Mouse (Mus musculus) limb, embryonic 13.5 days (tissue): ENCODE data around the gene Jun. TPM values are rescaled to one million over a fixed set of nuclear protein-coding genes. Genes with fewer than 3 reads are reported as not detected.

Source experiments
- ATAC-seq: fragments of 200-750 bp; cut with Nextera tagmentation; 2 replicates; pipeline ENCODE4 v1.8.0; 2017; ENCODE audit warnings: low read depth, moderate number of reproducible peaks, moderate TSS enrichment; ENCODE audit not compliant: low FRiP score
- H3K27ac ChIP-seq: fragments of 300-500 bp; sonication (generic); 2 replicates; pipeline ENCODE4 v1.5.1; 2015; ENCODE audit warnings: inconsistent platforms, mild to moderate bottlenecking, moderate library complexity
- H3K27me3 ChIP-seq: fragments of 300-500 bp; sonication (generic); 2 replicates; pipeline ENCODE4 v1.6.1; 2015; ENCODE audit warnings: mild to moderate bottlenecking, inconsistent platforms
- H3K36me3 ChIP-seq: fragments of 300-500 bp; sonication (generic); 2 replicates; pipeline ENCODE4 v1.6.1; 2015; ENCODE audit warnings: inconsistent platforms, mild to moderate bottlenecking, moderate library complexity
- H3K4me1 ChIP-seq: fragments of 300-500 bp; sonication (generic); 2 replicates; pipeline ENCODE4 v1.6.1; 2015; ENCODE audit warnings: inconsistent platforms
- H3K4me2 ChIP-seq: fragments of 300-500 bp; sonication (generic); replicated peaks from 2 replicates; pipeline ENCODE4 v1.6.1; 2015; ENCODE audit warnings: inconsistent platforms, mild to moderate bottlenecking, moderate library complexity
- H3K4me3 ChIP-seq: fragments of 300-500 bp; sonication (generic); 2 replicates; pipeline ENCODE4 v1.5.1; 2015; ENCODE audit warnings: moderate library complexity, mild to moderate bottlenecking, inconsistent platforms
- H3K9ac ChIP-seq: fragments of 300-500 bp; sonication (generic); 2 replicates; pipeline ENCODE4 v1.6.1; 2015; ENCODE audit warnings: mild to moderate bottlenecking, inconsistent platforms
- H3K9me3 ChIP-seq: fragments of 300-500 bp; sonication (generic); 2 replicates; pipeline ENCODE4 v1.6.1; 2016; ENCODE audit warnings: inconsistent platforms
- WGBS: fragments of 180-500 bp; shearing (Covaris S2); methylation state at CpG from one replicate; pipeline ENCODE4 v1.1.7; 2015; 5-methylcytosine and 5-hydroxymethylcytosine counted together
- polyA plus RNA-seq: library from polyadenylated mRNA; unstranded; fragments of >200 nt; fragmentation: Nextera tagmentation; extraction: Ambion mirVana; gene quantifications from 2 replicates; pipeline ENCODE4 v1.2.1, GENCODE M21; 2015

The Jun gene
- polyA plus RNA-seq, 1 experiment from 2014 or later: 101 TPM

- WGBS: 90% methylated on average over 2 of the region's 2 CpGs
- no peak overlapping the region for H3K4me3 ChIP-seq
- H3K4me1 ChIP-seq: 0 out of 2 replicates have a peak, but pooled peaks cover 7% of the 10 kb centered on the region
- no peak overlapping the region for H3K9ac ChIP-seq
- H3K4me2 ChIP-seq: no peak overlapping the region
- no peaks in the 10 kb centered on the region for H3K27me3 ChIP-seq
- H3K27ac ChIP-seq: no peak overlapping the region
- no peaks in the 10 kb centered on the region for H3K36me3 ChIP-seq
- no peak for ATAC-seq
- H3K9me3 ChIP-seq: no peaks in the 10 kb centered on the region
These were observed 31.8 kb downstream of the Jun start for GRCm38 (mm10) chr4:95020201-95020600.

GRCm38 (mm10) chr4:95018221-95018620 is 33.8 kb downstream of the Jun start:
- no peaks in the 10 kb centered on the region for H3K9me3 ChIP-seq
- no peak overlapping the region for H3K4me2 ChIP-seq
- WGBS: 35% methylated on average over 7 of the region's 7 CpGs
- no peaks in the 10 kb centered on the region for H3K27me3 ChIP-seq
- no peak for ATAC-seq
- H3K4me1 ChIP-seq: 0 out of 2 replicates have a peak, but pooled peaks cover 7% of the 10 kb centered on the region
- H3K27ac ChIP-seq: no peak overlapping the region
- no peaks in the 10 kb centered on the region for H3K36me3 ChIP-seq
- H3K9ac ChIP-seq: no peak overlapping the region
- H3K4me3 ChIP-seq: no peak overlapping the region

- H3K9me3 ChIP-seq: no peaks in the 10 kb centered on the region
- no peaks in the 10 kb centered on the region for H3K4me1 ChIP-seq
- H3K27me3 ChIP-seq: 0 out of 2 replicates have a peak, but pooled peaks cover 2% of the 10 kb centered on the region
- H3K36me3 ChIP-seq: no peaks in the 10 kb centered on the region
- H3K27ac ChIP-seq: no peak overlapping the region
- no peak overlapping the region for H3K9ac ChIP-seq
- no peak overlapping the region for H3K4me3 ChIP-seq
- no peak overlapping the region for H3K4me2 ChIP-seq
- ATAC-seq: no peak
- WGBS: 77% methylated on average over 1 of the region's 1 CpGs
These were observed 39.3 kb downstream of the Jun start for GRCm38 (mm10) chr4:95012706-95013105.

GRCm38 (mm10) chr4:95012256-95012655 is 39.8 kb downstream of the Jun start:
- Histone ChIP-seq H3K27ac (no peak overlapping the region), H3K4me2 (no peak overlapping the region), H3K4me3 (no peak overlapping the region), H3K4me1 (no peaks in the 10 kb centered on the region), H3K27me3 (0 out of 2 replicates have a peak, but pooled peaks cover 2% of the 10 kb centered on the region), H3K36me3 (no peaks in the 10 kb centered on the region), H3K9ac (no peak overlapping the region), H3K9me3 (no peaks in the 10 kb centered on the region)
- ATAC-seq: no peak

- no peak overlapping the region for H3K27ac ChIP-seq
- H3K4me1 ChIP-seq: no peaks in the 10 kb centered on the region
- WGBS: 46% methylated on average over 13 of the region's 13 CpGs
- H3K4me3 ChIP-seq: no peak overlapping the region
- ATAC-seq: peak; percentile 75; the same call in 1 of the 2 replicates
- no peaks in the 10 kb centered on the region for H3K9me3 ChIP-seq
- H3K9ac ChIP-seq: no peak overlapping the region
- H3K4me2 ChIP-seq: no peak overlapping the region
- no peaks in the 10 kb centered on the region for H3K36me3 ChIP-seq
- H3K27me3 ChIP-seq: 0 out of 2 replicates have a peak, but pooled peaks cover 2% of the 10 kb centered on the region
These were observed 43.6 kb downstream of the Jun start for GRCm38 (mm10) chr4:95008175-95009057.

- H3K36me3 ChIP-seq: no peaks in the 10 kb centered on the region
- 43% methylated on average over 8 of the region's 8 CpGs for WGBS
- no peaks in the 10 kb centered on the region for H3K9me3 ChIP-seq
- H3K4me3 ChIP-seq: no peak overlapping the region
- no peaks in the 10 kb centered on the region for H3K4me1 ChIP-seq
- ATAC-seq: no peak
- no peak overlapping the region for H3K4me2 ChIP-seq
- no peak overlapping the region for H3K9ac ChIP-seq
- 0 out of 2 replicates have a peak, but pooled peaks cover 2% of the 10 kb centered on the region for H3K27me3 ChIP-seq
- no peak overlapping the region for H3K27ac ChIP-seq
These were observed 44.3 kb downstream of the Jun start for GRCm38 (mm10) chr4:95007759-95008158.

GRCm38 (mm10) chr4:95005251-95005830 is 46.7 kb downstream of the Jun start:
- WGBS: 83% methylated on average over 6 of the region's 6 CpGs

GRCm38 (mm10) chr4:95001043-95001775 is 50.8 kb downstream of the Jun start:
- no peaks in the 10 kb centered on the region for H3K4me1 ChIP-seq
- no peak for ATAC-seq
- no peaks in the 10 kb centered on the region for H3K27me3 ChIP-seq
- H3K36me3 ChIP-seq: no peaks in the 10 kb centered on the region
- no peak overlapping the region for H3K27ac ChIP-seq
- WGBS: 48% methylated on average over 6 of the region's 6 CpGs
- no peak overlapping the region for H3K4me3 ChIP-seq
- no peak overlapping the region for H3K4me2 ChIP-seq
- H3K9me3 ChIP-seq: no peaks in the 10 kb centered on the region
- H3K9ac ChIP-seq: no peak overlapping the region

More at GRCm38 (mm10) chr4:95005251-95005830, 46.7 kb downstream of the Jun start:
- Histone ChIP-seq H3K4me1 (no peaks in the 10 kb centered on the region), H3K9me3 (no peaks in the 10 kb centered on the region), H3K4me2 (no peak overlapping the region), H3K27ac (no peak overlapping the region), H3K27me3 (0 out of 2 replicates have a peak, but pooled peaks cover 2% of the 10 kb centered on the region), H3K4me3 (no peak overlapping the region), H3K9ac (no peak overlapping the region), H3K36me3 (no peaks in the 10 kb centered on the region)
- no peak for ATAC-seq

GRCm38 (mm10) chr4:95000147-95000546 is 51.9 kb downstream of the Jun start:
- H3K4me3 ChIP-seq: no peak overlapping the region
- H3K36me3 ChIP-seq: no peaks in the 10 kb centered on the region
- 79% methylated on average over 1 of the region's 1 CpGs for WGBS
- H3K27me3 ChIP-seq: no peaks in the 10 kb centered on the region
- no peak overlapping the region for H3K9ac ChIP-seq
- no peaks in the 10 kb centered on the region for H3K9me3 ChIP-seq
- no peak for ATAC-seq
- H3K4me1 ChIP-seq: peaks cover 4% of the 10 kb centered on the region
- H3K4me2 ChIP-seq: no peak overlapping the region
- no peak overlapping the region for H3K27ac ChIP-seq

- Histone ChIP-seq H3K4me1 (peaks cover 4% of the 10 kb centered on the region), H3K9me3 (no peaks in the 10 kb centered on the region), H3K36me3 (no peaks in the 10 kb centered on the region), H3K4me2 (no peak overlapping the region), H3K4me3 (no peak overlapping the region), H3K27me3 (no peaks in the 10 kb centered on the region), H3K9ac (no peak overlapping the region), H3K27ac (no peak overlapping the region)
- no peak for ATAC-seq
- 60% methylated on average over 3 of the region's 3 CpGs for WGBS
These were observed 52.8 kb downstream of the Jun start for GRCm38 (mm10) chr4:94999249-94999648.
